Mouse (Mus musculus) liver, embryonic 13.5 days (tissue): ENCODE results near the gene Gramd1b. TPM values are rescaled to one million over a fixed set of nuclear protein-coding genes. Genes with fewer than 3 reads are reported as not detected.
A peak's percentile ranks its signal among the peaks of the same experiment; 100 is the strongest.

Experiments used
- ATAC-seq: fragments of 200-750 bp; cut with Nextera tagmentation; 2 replicates; pipeline ENCODE4 v1.8.0; 2017; ENCODE audit warnings: low read depth, mild to moderate bottlenecking, moderate number of reproducible peaks, moderate library complexity
- DNase-seq: peaks from one replicate; pipeline ENCODE4 v3.0.0; 2022
- H3K27ac ChIP-seq: fragments of 300-500 bp; sonication (generic); 2 replicates; pipeline ENCODE4 v1.5.1; 2015; ENCODE audit warnings: moderate library complexity, mild to moderate bottlenecking, inconsistent platforms
- H3K27me3 ChIP-seq: fragments of 300-500 bp; sonication (generic); 2 replicates; pipeline ENCODE4 v1.6.1; 2015; ENCODE audit warnings: mild to moderate bottlenecking, inconsistent platforms
- H3K36me3 ChIP-seq: fragments of 300-500 bp; sonication (generic); 2 replicates; pipeline ENCODE4 v1.6.1; 2015; ENCODE audit warnings: mild to moderate bottlenecking, inconsistent platforms
- H3K4me1 ChIP-seq: fragments of 300-500 bp; sonication (generic); replicated peaks from 2 replicates; pipeline ENCODE4 v1.6.1; 2015; ENCODE audit warnings: inconsistent platforms
- H3K4me2 ChIP-seq: fragments of 300-500 bp; sonication (generic); 2 replicates; pipeline ENCODE4 v1.6.1; 2015; ENCODE audit warnings: inconsistent platforms, mild to moderate bottlenecking, moderate library complexity
- H3K4me3 ChIP-seq: fragments of 300-500 bp; sonication (generic); replicated peaks from 2 replicates; pipeline ENCODE4 v1.5.1; 2015; ENCODE audit warnings: mild to moderate bottlenecking, inconsistent platforms
- H3K9ac ChIP-seq: fragments of 300-500 bp; sonication (generic); 2 replicates; pipeline ENCODE4 v1.6.1; 2015; ENCODE audit warnings: mild to moderate bottlenecking, inconsistent platforms
- H3K9me3 ChIP-seq: fragments of 300-500 bp; sonication (generic); replicated peaks from 2 replicates; pipeline ENCODE4 v1.6.1; 2016; ENCODE audit warnings: inconsistent platforms
- WGBS: fragments of 180-500 bp; shearing (Covaris S2); methylation state at CpG from one replicate; pipeline ENCODE4 v1.1.7; 2015; ENCODE audit not compliant: insufficient replicate concordance; 5-methylcytosine and 5-hydroxymethylcytosine counted together
- polyA plus RNA-seq: library from polyadenylated mRNA; unstranded; fragments of >200 nt; fragmentation: Nextera tagmentation; extraction: Ambion mirVana; gene quantifications from 2 replicates; pipeline ENCODE4 v1.2.1, GENCODE M21; 2015

The Gramd1b gene
- 0.44 and 0.78 TPM in 2 replicates for polyA plus RNA-seq

GRCm38 (mm10) chr9:40531027-40531621 is at the start of gene Gramd1b:
Gramd1b (minus strand) TSS chr9:40531383.
- H3K9ac ChIP-seq, result no peak within 1 kb of the TSS
- H3K27me3 ChIP-seq, result peaks cover 22% of the 10 kb centered on the region
- H3K9me3 ChIP-seq, result no peaks in the 10 kb centered on the region
- no peak within 1 kb of the TSS for H3K27ac ChIP-seq
- no peaks in the 10 kb centered on the region for H3K36me3 ChIP-seq
- DNase-seq (no peak), ATAC-seq (peak; percentile 65)
- H3K4me1 ChIP-seq, result no peaks in the 10 kb centered on the region
- H3K4me3 ChIP-seq, result peak within 1 kb of the TSS; percentile 41
- peak within 1 kb of the TSS; percentile 52 for H3K4me2 ChIP-seq
- WGBS, result 5% methylated on average over 40 of the region's 40 CpGs

- Histone ChIP-seq H3K4me1 (no peaks in the 10 kb centered on the region; the same call in 1 of the 2 replicates), H3K4me3 (no peak overlapping the region), H3K9me3 (no peaks in the 10 kb centered on the region), H3K9ac (no peak overlapping the region), H3K27me3 (no peaks in the 10 kb centered on the region), H3K4me2 (no peak overlapping the region), H3K27ac (no peak overlapping the region), H3K36me3 (no peaks in the 10 kb centered on the region)
- no peak for DNase-seq
- WGBS, result 49% methylated on average over 11 of the region's 11 CpGs
- no peak for ATAC-seq
Measured at GRCm38 (mm10) chr9:40578726-40579625, 47.8 kb upstream of the Gramd1b start.

GRCm38 (mm10) chr9:40577132-40577531 is 45.9 kb upstream of the Gramd1b start:
- H3K9me3 ChIP-seq, result no peaks in the 10 kb centered on the region
- no peak overlapping the region for H3K4me3 ChIP-seq
- no peaks in the 10 kb centered on the region for H3K36me3 ChIP-seq
- no peak overlapping the region for H3K9ac ChIP-seq
- H3K27ac ChIP-seq, result no peak overlapping the region
- WGBS, result 27% methylated on average over 7 of the region's 7 CpGs
- DNase-seq (no peak), ATAC-seq (no peak)
- H3K4me1 ChIP-seq, result no peaks in the 10 kb centered on the region; the same call in 1 of the 2 replicates
- H3K27me3 ChIP-seq, result no peaks in the 10 kb centered on the region
- no peak overlapping the region for H3K4me2 ChIP-seq

GRCm38 (mm10) chr9:40575053-40575985 is 44.1 kb upstream of the Gramd1b start:
- no peak overlapping the region for H3K4me2 ChIP-seq
- ATAC-seq (no peak), DNase-seq (no peak)
- no peaks in the 10 kb centered on the region; the same call in 1 of the 2 replicates for H3K4me1 ChIP-seq
- no peak overlapping the region for H3K9ac ChIP-seq
- H3K9me3 ChIP-seq, result no peaks in the 10 kb centered on the region
- no peak overlapping the region for H3K4me3 ChIP-seq
- no peak overlapping the region for H3K27ac ChIP-seq
- no peaks in the 10 kb centered on the region for H3K36me3 ChIP-seq
- WGBS, result 55% methylated on average over 14 of the region's 14 CpGs
- no peaks in the 10 kb centered on the region for H3K27me3 ChIP-seq

- Histone ChIP-seq H3K4me2 (no peak overlapping the region), H3K4me1 (no peaks in the 10 kb centered on the region; the same call in 1 of the 2 replicates), H3K4me3 (no peak overlapping the region), H3K9me3 (no peaks in the 10 kb centered on the region), H3K36me3 (no peaks in the 10 kb centered on the region), H3K27ac (no peak overlapping the region), H3K27me3 (no peaks in the 10 kb centered on the region), H3K9ac (no peak overlapping the region)
- no peak for ATAC-seq
- DNase-seq, result no peak
- WGBS, result 36% methylated on average over 2 of the region's 2 CpGs
Measured at GRCm38 (mm10) chr9:40571280-40571679, 40.1 kb upstream of the Gramd1b start.

GRCm38 (mm10) chr9:40568070-40568469 is 36.9 kb upstream of the Gramd1b start:
- ATAC-seq (no peak), DNase-seq (no peak)
- H3K9me3 ChIP-seq, result no peaks in the 10 kb centered on the region
- H3K27me3 ChIP-seq, result no peaks in the 10 kb centered on the region
- 66% methylated on average over 8 of the region's 8 CpGs for WGBS
- H3K36me3 ChIP-seq, result no peaks in the 10 kb centered on the region
- no peaks in the 10 kb centered on the region for H3K4me1 ChIP-seq
- H3K4me2 ChIP-seq, result no peak overlapping the region
- H3K9ac ChIP-seq, result no peak overlapping the region
- no peak overlapping the region for H3K4me3 ChIP-seq
- no peak overlapping the region for H3K27ac ChIP-seq

GRCm38 (mm10) chr9:40563750-40564149 is 32.6 kb upstream of the Gramd1b start:
- Histone ChIP-seq H3K9ac (no peak overlapping the region), H3K4me1 (no peaks in the 10 kb centered on the region)

GRCm38 (mm10) chr9:40559646-40560045 is 28.5 kb upstream of the Gramd1b start:
- Histone ChIP-seq H3K27ac (no peak overlapping the region), H3K9ac (no peak overlapping the region), H3K36me3 (no peaks in the 10 kb centered on the region), H3K4me2 (no peak overlapping the region), H3K4me3 (no peak overlapping the region), H3K9me3 (no peaks in the 10 kb centered on the region), H3K27me3 (no peaks in the 10 kb centered on the region), H3K4me1 (no peaks in the 10 kb centered on the region)
- 67% methylated on average over 7 of the region's 7 CpGs for WGBS
- DNase-seq (no peak), ATAC-seq (no peak)

More at GRCm38 (mm10) chr9:40563750-40564149, 32.6 kb upstream of the Gramd1b start:
- no peak overlapping the region for H3K27ac ChIP-seq
- H3K9me3 ChIP-seq, result no peaks in the 10 kb centered on the region
- DNase-seq, result no peak
- ATAC-seq, result no peak
- no peaks in the 10 kb centered on the region for H3K36me3 ChIP-seq
- H3K4me2 ChIP-seq, result no peak overlapping the region
- no peak overlapping the region for H3K4me3 ChIP-seq
- no peaks in the 10 kb centered on the region for H3K27me3 ChIP-seq

GRCm38 (mm10) chr9:40557796-40558195 is 26.6 kb upstream of the Gramd1b start:
- H3K36me3 ChIP-seq, result no peaks in the 10 kb centered on the region
- no peak for ATAC-seq

GRCm38 (mm10) chr9:40556396-40556795 is 25.2 kb upstream of the Gramd1b start:
- H3K4me1 ChIP-seq, result no peaks in the 10 kb centered on the region
- no peak overlapping the region for H3K27ac ChIP-seq
- ATAC-seq (no peak), DNase-seq (no peak)
- no peaks in the 10 kb centered on the region for H3K36me3 ChIP-seq
- H3K4me3 ChIP-seq, result no peak overlapping the region
- H3K4me2 ChIP-seq, result no peak overlapping the region
- H3K9ac ChIP-seq, result no peak overlapping the region
- no peaks in the 10 kb centered on the region for H3K27me3 ChIP-seq
- WGBS, result 59% methylated on average over 4 of the region's 4 CpGs
- H3K9me3 ChIP-seq, result no peaks in the 10 kb centered on the region

More at GRCm38 (mm10) chr9:40557796-40558195, 26.6 kb upstream of the Gramd1b start:
- no peaks in the 10 kb centered on the region for H3K4me1 ChIP-seq
- H3K4me2 ChIP-seq, result no peak overlapping the region
- H3K9ac ChIP-seq, result no peak overlapping the region
- no peak for DNase-seq
- H3K27ac ChIP-seq, result no peak overlapping the region
- H3K27me3 ChIP-seq, result no peaks in the 10 kb centered on the region
- no peak overlapping the region for H3K4me3 ChIP-seq
- H3K9me3 ChIP-seq, result no peaks in the 10 kb centered on the region
- 66% methylated on average over 5 of the region's 5 CpGs for WGBS

- H3K9ac ChIP-seq, result no peak overlapping the region
- no peak overlapping the region for H3K4me2 ChIP-seq
- H3K36me3 ChIP-seq, result no peaks in the 10 kb centered on the region
- H3K27me3 ChIP-seq, result no peaks in the 10 kb centered on the region
- no peak overlapping the region for H3K4me3 ChIP-seq
- H3K27ac ChIP-seq, result no peak overlapping the region
- DNase-seq (no peak), ATAC-seq (no peak)
- 50% methylated on average over 5 of the region's 5 CpGs for WGBS
- H3K4me1 ChIP-seq, result no peaks in the 10 kb centered on the region
- no peaks in the 10 kb centered on the region for H3K9me3 ChIP-seq
Measured at GRCm38 (mm10) chr9:40555243-40555642, 24.1 kb upstream of the Gramd1b start.
